Mouse (Mus musculus) liver (tissue): ENCODE measurements at regions not wholly inside any gene's neighbourhood (a gene's known extent, or its start where the extent isn't known, plus 50 kb on each side); places are given as distances from the start of the nearest gene placed in this dataset.

Source experiments
- DNase-seq: peaks from one replicate; pipeline ENCODE4 v3.0.0-alpha.2; 2020; ENCODE audit warnings: mixed read lengths

DNA sequence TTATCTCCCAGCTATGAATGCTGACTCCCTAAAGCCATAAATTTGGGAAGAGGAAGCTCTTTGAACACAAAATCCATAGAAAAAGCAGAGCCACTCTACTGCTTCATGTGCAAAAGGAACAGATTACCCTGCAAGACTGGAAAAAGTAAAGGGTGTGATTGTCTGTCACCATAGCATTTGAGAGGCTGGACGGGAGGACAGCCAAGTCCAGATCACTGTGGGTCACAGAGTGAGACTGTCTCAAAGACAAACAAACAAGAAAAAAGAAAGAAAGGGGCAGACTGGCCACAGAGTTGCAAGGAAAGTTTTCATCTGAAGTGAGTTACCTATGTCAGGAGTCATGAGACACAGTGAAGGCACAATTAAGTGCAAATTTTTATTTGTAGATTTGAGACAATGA is 150.7 kb upstream of the Ccn2 start:
- DNase-seq = no peak

DNA sequence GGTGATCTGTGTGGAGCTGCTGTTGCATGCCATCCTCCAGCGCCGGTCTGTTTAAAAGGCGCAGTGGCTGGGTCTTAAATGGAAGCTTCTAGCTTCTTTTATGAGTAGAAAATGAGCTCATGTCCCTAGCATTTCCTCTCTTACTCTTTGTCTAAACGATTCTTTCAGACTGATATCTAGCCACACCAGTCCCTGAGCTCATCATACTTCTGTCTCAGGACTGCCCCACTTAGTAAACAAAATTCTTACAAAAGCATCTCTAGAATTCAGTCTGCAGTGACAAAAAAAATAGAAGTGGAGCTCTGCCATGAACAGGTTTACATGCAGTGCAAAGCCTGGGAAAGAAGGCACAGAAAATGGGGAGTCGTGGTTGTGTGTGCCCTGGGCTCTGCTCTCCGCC is 150.2 kb upstream of the Ccn2 start:
- DNase-seq = no peak

DNA sequence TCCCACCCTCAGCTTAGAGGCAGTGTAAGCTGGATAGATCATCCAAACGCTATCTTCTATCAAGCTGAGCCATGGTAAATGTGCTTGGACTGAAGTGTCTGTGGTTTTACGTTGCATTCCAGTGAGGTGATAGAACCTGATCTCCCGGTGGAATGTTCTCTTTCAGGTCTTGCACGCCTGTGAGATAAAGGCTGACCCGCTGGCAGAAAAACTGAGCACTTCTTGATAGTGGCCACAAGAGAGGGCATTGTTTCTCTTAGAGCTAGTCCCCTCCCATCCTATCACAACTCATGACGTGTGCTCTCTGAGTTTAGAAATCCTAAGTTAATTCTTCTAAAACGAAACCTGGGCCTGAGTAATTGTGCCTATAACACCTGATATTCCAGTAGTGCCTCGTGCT is 149.1 kb upstream of the Ccn2 start:
- no peak for DNase-seq

DNA sequence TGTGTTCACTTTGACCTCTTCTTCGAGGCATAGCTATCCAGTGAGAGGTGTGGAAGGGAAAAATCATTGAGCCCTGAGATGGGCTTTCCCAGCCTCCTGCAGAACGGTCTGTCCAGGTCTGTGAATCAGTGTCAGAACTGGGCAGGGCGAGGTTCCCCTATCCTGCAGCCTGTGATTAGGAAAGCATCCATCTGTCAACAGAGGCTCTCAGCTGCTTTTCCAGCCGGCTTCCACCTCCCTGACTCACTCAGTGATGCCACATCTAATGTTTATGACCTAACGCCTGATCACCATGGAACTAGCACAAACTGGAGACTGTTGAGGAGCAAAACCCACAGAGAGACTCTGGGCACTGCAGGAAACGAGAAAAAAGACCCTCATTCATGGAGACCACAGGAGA is 148.1 kb upstream of the Ccn2 start:
- no peak for DNase-seq

DNA sequence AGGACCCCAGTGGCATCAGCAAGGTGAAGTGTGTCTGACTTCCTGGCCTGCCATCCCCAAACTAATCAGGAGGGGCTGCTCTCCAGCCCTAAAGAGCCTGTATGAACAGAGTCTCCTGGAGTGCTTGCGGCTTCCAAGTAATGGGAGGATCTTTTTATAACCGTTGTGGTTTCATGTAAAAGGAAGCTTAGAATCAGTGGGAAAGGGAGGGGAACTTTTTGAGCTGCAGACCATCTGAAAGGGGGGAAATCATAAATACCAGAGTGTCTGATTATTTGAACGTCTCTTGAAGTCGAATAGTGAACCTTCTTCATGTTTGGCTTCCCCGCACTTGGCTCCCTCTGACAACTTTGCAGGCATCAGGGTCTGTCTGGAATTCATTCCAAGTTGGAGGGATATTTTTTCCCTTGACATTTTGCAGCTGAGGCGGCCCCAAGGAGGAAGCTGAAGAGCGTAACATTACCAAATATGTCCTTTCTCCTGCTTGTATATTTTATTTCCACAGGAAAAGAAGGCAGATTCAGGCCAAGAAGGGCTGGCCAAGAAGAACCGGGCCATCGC is 147.2 kb upstream of the Ccn2 start:
- peak; percentile 7 for DNase-seq

DNA sequence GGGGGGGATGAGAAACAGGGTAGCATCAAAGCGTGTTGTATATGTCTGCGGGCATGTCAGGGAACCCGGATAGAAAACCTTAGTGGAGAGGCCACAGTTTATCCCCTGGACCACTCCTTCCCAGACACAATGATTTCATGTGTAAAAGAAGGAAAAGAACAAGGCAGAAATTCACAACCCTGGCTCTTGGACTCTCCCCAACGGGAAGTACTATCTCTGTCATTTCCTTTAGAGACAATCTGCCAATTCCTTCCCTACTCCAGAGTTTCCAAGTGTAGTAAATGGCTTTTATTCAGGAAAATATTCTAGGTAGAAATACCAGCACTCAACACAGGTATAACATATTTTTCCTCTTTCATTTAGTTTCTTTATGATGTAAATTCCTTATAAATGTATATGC is 141.7 kb upstream of the Ccn2 start:
- no peak for DNase-seq

DNA sequence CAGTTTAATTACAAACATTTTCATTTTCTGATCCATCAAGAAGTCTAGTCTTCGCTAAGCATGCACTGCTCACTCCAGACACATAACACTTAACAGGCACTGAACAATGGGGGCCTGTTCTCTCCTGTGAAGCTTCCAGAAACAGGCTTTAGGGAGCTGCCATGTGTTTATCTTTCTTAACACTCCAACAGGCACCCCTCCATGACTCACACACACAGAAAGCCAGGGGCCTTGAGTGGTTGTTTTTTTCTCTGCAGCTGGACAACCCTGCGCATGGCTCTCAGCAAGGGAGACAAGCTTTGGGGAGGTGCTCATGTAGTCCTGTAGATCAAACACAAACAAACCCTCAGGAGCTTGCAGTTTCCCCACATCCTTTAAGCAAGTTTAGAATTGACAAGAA is 136.6 kb upstream of the Ccn2 start:
- no peak for DNase-seq

DNA sequence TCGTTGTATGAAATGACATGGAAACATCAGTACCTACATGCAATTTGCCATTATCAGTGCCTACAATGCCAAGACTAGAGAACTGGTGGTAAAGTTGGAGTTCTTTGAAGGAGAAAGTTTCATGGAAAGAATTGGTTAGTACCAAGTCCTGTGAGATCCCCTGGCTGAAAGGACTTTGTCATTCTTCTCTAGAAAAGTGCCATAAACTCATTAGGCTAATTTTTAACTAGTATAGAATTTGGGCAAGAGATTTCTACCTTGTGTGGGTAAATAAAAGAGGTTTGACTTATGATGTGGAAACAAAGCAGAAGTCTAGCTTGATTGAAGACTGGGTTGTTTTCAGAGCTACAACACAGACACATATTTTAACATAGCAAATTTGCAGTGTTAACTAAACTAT is 131.4 kb upstream of the Ccn2 start:
- no peak for DNase-seq

DNA sequence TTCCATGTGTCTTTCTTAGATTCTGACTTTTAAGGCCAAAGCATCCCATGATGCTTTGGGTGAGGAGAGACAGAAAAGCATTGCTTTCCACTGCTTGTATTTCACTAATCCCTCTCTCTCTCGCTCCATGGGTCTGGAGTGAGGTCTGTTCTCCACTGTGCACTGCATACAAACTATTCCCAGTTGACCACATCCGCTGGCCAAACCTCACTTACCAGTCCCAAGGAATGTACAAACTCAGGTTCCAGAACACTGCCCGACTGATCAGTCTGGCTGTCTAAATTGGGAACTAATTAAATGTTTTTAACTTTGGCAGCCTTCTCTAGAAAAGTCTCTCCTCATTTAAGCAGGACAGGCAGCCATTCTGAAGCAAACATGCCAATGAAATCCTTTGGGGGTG is 130.9 kb upstream of the Ccn2 start:
- no peak for DNase-seq

DNA sequence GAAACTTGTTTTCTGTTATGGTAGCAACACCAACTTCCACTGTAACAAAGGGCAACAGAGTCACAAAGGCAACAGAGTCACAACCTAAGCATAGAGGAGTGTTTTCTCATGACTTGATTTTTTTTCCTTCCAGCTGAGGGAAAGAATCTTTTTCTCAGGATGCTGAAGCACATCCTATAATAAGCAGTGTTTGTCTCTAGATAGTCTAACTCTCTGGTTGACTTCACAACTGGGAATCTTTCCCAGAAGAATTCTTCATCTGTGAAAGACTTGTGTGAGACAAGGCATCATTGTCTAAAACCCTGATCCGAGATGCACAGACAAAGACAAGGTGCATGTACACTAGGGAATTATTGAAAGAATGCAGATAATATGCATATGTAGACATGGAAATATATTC is 125.5 kb upstream of the Ccn2 start:
- DNase-seq = no peak

DNA sequence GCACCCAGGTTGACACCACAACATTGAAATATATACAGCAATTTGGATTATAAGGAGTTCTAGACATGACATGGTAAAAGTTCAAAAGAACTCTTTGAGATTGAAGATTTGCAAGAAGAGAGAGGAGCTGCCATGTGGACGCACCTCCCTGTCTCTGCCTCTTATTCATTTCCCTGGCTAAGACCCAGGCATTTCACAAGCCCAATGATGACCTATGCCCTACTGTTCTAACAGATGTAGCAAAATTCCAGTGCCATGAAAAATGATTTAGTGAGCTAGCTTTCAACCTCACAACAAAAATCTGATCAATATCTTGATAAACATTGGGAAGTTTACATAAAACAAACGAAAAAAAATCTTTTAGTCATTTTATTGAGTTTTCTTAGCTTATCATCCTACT is 123.7 kb upstream of the Ccn2 start:
- DNase-seq = no peak

DNA sequence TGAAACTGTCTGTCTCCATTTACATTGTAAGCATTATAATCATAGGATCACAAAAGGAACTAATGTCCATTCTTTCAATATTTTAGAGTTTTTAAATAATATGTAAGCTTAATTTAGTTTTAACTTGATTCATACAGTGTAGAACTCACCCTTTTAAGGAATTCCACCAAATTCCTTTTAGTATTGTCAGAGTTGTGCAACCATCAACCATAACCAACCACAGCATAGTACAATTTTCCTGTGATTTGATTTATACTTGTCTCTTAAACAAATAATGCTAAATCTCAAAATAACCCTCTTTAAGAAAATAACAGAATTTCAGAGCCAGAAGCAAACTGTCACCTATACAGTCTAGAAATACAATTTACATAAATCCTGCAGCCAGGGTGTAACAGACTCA is 119.0 kb upstream of the Ccn2 start:
- no peak for DNase-seq

DNA sequence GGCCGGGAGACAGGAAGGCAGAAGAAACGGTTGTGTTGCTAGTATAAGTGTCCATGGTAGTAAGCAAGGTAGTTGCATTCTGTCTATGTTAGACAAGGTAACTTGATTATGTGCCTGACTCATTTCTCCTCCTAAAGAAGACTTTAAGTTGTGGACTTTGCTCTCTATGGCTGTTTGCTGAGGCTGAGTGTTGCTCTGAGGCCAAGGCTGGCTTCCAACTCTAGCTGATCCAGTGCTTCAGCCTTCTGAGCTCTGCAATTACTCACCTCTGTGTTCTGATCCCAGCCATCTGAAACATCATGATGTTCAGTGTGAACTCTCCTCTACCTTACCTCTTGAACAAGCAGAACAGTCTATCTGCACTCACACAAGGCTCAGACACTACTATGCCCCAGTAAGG is 116.7 kb upstream of the Ccn2 start:
- DNase-seq = no peak

DNA sequence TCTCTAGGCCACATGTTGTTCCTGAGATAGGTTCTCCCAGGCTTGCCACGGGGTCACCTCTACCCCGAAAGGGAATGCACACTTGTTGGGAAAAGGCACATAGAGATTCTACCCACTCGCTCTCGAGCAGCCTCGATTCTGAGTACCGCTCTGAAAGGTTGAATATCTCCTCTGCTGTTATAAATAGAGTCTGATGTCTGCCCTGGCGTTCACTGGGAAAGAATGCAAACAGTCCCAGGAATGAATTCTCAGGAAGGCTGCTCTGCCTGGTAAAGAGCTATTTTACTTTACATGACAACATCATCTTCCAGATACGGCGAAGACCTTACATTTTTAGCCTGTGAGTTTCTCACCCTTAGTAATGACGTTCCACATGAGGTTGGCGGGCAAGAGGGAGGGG is 116.1 kb upstream of the Ccn2 start:
- DNase-seq = no peak

DNA sequence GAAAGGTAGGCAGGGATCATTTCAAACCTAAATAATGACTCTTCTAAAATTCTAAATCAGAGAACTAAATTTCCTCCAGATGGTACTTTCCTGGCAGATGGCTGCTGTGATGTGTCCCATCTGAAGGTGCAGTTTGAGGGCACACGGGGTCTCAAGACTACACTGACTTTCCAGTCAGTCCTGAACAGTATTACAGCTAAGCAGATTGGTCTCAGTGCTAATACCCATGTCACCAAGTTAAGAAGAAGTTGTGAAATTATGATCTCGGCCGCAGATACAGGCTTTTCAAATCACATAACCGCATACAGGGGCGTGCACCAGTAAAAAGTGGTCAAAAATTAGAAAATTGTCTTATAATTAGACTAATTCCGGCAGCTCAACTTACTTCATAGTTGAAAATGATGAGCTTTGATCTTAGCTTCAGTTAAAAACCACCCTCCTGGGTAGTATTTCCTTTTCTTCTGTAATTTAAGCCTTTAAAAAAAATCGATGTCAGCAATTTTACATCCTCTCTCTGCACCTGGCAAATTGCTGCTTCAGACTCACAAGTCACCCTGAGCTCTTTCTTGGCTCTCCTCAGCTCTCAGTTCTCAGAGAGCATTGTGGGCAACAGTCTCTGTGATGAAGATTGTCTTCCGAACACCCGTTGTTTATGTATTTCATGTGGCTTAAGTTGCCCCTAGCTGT is 113.2 kb upstream of the Ccn2 start:
- DNase-seq = no peak

DNA sequence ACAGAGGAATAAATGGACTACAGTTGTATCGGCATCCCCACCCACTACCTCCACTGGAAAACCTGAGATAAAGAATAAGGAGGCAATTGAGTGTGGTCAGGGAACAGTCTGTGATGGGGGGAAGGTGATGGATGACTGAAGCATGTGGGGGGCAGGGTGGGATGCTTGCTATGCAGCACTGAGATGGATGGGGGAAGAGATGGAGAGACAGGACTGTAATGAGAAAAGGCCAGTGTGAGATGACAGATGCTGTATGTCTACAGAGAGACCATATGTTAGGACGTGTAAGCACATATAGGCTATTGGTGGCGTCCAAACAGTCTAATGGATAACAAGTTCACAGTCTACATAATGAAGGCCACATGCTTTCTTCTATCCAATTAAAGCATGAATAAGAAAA is 112.2 kb upstream of the Ccn2 start:
- no peak for DNase-seq

DNA sequence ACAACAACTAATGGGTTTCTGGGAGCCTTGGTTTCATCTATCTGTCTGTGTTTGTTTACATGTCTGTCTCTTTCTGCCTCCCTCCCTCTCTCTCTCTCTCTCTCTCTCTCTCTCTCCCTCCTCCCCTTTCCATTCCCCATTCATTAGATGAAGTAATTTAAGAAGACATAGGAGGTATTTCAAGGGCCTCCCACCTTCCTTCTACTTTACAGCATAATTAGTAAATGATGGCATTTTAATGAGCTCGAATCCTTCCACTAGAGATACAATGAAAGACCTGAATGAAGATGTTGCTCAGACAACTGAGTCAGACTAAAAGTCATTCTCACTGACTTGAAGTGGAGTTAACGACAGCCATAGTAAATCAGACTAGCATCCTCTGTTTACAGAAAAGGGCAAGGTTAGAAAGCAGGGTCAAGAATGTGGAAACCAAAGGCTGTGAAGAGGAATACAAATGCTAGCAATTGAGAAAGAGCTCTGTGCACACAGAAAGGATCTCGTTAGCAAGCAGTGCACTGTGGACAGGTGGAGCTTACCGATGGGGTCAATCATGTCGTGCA is 111.1 kb upstream of the Ccn2 start:
- DNase-seq = no peak

DNA sequence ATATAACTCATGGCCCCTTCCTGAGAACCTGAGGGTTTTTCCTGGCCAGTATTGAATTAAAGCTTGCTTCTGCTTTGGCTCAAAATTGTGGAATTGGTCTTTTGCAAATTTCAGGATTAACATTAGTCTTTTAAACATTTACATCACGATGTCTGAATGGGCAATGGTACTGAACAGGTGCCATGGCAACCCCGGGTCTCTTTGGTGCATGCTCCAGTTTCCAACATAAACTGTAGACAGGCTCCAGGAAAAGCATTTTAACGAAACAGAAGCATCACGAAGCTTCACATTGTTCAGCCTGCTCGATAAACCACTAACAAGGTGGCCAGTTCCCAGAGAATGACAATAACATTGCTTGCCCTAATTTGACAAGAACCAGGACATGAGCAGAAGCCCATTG is 109.8 kb upstream of the Ccn2 start:
- DNase-seq = no peak

DNA sequence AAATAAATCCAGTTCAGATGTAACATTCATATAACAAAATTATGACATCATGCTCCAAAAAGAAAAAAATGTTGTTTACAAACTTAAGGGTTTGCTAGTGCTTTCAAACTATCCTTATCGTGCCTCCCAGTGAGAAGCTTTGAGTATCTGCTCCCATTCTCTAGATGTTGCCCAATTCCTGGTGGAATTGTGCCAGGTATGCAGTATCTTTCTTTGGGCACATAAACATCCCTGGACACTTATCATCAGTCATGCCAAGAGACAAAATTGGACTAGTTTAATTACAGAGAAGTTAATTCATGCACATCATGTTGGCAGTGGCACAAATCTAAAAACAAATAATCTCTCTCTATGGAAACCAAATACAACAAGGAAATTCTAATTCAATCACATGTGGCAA is 109.0 kb upstream of the Ccn2 start:
- DNase-seq = no peak

DNA sequence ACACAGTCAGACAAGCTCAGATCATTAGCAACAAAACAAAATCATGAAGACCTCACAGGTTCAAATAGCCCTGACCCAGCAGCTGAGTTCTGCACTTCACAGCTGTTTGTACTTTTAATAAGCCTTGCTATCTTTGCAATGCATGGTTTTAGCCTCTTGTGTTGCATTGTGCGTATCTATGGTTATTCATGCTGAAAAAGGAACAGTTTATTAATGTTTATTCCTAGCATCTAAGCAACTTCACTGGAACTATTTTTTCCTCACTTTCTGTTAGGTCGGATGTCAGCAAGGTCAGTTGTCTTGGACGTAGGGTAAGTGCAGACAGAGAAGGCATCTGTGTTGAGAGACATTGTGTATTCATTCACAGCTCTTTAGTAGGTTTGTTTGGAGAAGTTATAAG is 107.3 kb upstream of the Ccn2 start:
- DNase-seq = no peak

DNA sequence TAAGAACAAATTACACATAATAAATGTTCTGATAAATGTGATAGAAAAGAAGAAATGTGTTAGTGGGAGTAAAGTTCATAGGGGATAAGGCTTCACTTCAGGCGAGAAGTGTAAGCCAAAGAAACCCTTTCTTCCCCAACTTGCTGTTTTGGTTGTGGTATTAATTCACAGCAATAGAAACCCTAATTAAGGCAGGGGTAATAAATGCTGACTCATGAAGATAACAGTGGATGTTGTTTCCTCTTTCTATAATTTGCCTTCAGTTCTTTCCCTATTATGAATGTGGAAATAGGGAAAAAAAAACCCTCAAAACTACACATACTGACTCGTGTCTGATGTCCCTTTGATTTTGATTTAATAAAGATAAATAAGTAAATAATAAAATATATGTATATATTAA is 104.8 kb upstream of the Ccn2 start:
- no peak for DNase-seq

DNA sequence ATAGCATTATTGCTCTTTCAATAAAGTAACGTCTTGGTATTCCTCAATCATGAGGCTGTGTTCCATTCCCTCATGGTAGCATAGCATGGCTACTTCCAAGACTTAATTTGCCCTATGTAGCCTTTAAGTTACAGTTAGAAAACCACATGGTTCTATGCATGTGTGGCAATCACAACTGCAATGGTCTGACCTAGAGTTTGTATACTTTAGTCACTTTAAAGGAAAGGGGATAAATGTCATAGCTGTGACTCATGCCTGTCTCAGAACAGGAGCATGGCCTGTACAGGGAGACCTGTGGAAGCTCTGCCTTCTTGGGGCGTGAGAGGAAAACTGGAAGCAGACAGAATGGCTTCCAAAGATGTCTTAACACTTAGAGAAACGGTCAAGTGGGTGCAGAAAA is 103.4 kb upstream of the Ccn2 start:
- no peak for DNase-seq

DNA sequence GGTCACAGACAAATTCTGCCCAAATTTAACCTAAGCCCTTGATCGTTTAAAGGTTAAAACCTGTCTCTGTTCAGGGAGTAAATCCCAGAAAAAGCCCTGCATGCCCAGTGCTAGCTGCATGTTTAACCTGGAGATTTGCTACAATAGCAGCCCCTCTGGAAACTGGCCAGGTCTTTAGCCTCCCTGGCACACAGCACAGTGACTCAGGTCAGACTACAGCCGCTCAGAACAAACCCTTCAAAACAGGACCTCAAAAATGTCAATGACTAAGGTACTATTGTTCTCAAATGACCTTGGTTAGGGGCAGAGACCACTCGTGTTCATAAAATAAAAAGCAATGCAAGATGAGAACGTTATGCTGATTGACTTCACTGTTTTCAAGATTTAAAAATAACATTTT is 101.8 kb upstream of the Ccn2 start:
- DNase-seq = no peak

DNA sequence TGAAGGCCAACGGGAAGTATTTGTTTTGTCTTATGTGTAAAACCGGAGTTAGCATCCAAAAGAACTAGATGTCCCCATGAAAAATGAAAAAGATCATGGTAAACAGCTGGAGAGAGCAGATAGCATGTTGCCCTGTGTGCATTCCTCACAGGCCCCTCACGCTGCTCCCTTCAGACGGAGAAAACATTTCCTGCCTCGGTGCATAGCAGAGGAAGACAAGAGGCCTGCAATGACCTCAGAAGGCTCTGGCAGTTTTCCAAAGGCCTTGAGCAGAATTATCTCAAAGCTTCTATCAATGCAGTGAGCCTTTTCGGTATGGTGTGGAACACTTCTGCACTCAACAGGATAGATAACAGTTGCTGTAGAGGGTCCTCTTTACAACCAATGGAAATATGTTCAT is 101.3 kb upstream of the Ccn2 start:
- peak; percentile 21 for DNase-seq
